Mouse (Mus musculus) A20 (cell line): ENCODE measurements around the gene Ptges.
A peak's percentile ranks its signal among the peaks of the same experiment; 100 is the strongest.

Experiments
- DNase-seq: peaks from one replicate; pipeline ENCODE4 v3.0.0-alpha.2; 2011; ENCODE audit warnings: low read depth, low spot score

Ptges gene

GRCm38 (mm10) chr2:30901646-30902160 lies 28.0 kb downstream of the Ptges start:
- no peak for DNase-seq

DNA sequence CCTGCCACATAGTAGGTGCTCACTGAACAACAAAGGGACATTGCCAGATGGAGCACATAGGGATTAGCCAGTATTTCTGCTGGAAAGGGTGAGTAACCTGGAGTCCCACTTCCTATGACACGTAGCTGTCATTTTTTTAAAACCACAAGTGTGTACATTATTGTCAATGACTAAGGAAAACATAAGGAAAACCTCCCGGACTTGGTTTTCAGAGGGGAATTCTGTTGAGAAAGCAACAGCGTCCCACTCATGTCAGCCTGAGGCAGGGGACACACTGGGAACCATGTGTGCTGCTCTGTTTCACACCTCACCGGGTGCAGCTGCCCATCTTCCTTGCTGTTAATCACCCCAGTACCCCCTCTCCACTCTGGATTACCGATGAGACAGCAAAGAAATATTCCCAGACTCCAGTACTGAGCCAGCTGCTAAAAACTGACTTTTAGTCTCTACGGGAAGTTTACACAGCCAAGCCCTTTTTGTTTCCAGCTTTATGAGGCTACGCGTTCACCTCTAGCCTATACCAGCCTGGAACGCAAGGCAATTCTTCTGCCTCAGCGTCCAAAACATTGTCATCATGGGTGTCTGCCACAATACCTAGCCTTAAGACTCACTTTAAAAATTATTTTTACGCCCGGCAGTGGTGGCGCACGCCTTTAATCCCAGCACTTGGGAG lies 30.1 kb downstream of the Ptges start:
- DNase-seq = no peak

DNA sequence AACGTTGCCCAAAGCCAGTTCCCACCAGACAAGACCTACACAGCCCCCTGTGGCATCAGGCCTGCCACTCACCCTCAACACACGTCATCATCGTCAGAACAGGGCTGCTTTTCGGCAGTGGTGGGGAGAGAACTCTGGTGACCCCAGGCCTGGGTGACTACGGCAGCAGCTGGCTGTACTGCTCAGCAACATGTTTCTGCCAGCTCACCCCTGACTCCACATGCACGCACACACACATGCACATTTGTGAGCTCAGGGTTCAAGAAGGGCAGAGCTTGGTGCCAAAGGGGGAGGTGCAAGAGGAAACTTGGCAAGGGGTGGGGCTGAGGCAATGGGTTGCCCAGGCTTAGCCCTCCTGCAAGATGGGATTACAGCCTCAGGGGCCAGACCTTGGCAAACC lies 32.4 kb downstream of the Ptges start:
- DNase-seq = no peak

DNA sequence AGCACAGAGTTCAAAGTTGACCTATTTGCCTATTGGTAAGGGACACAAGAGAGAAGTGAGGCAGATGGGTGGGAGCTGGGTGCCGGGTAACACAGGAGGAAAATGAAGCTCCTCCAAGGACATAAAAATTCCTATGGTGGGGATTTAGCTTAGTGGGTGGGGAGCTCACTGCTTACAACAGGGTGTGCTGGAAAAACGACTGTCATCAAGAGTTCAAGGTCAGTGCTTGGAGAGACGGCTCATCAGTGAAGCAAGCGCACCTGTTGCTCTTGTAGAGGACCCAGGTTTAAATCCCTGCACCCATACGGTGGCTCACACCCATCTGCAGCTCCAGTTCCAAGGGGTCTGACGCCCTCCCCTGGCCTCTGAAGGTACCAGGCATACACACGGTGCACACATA lies 35.7 kb downstream of the Ptges start:
- DNase-seq = no peak

DNA sequence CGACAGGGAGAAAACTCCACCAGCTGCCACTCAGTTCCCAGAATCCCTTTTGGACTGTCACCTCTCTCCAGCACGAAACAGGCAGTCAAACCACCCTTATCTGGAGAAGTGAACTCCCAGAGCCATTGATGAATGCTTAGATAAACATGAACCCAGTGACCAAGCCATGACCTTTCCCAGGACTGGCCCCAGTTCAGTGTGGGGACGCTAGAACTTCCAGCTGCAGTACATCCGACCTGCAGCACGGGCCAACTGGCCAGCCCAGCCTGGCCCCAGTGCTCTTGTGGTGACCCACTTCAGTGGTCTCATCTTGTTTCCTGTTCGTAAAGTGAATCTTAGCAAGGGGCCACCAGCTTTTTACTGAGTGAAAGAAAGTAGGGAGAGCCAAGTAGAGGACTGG lies 36.3 kb downstream of the Ptges start:
- DNase-seq = no peak

DNA sequence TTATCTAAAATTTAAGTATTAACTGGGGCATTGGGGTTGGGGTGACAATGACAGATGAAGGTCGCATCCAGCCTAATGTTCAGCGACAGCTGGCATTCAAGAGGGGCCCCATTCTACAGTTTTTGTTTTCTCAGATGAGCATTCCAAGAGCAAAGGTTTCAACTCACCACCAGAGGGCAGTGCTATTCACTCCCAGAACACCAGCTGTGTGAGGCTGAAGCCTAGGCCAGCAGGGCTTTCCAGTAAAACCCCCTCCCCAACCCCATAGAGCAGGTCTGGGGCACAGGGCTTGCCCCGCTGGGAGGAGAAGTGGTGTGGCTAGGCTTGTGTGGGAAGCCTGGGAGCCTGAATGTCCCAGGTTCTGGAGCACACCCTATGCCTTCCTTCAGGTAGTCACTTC lies 38.7 kb downstream of the Ptges start:
- peak; percentile 52 for DNase-seq

- no peak for DNase-seq
Measured at GRCm38 (mm10) chr2:30885453-30886163, 44.1 kb downstream of the Ptges start.

GRCm38 (mm10) chr2:30884852-30885373 lies 44.8 kb downstream of the Ptges start:
- no peak for DNase-seq

- no peak for DNase-seq
Measured at GRCm38 (mm10) chr2:30881215-30881614, 48.4 kb downstream of the Ptges start.

GRCm38 (mm10) chr2:30879481-30879880 lies 50.2 kb downstream of the Ptges start:
- DNase-seq = no peak

- DNase-seq = no peak
Measured at GRCm38 (mm10) chr2:30875621-30876432, 53.8 kb downstream of the Ptges start.

GRCm38 (mm10) chr2:30875096-30875495 lies 54.6 kb downstream of the Ptges start:
- no peak for DNase-seq

- no peak for DNase-seq
Measured at GRCm38 (mm10) chr2:30874445-30874844, 55.2 kb downstream of the Ptges start.

- no peak for DNase-seq
Measured at GRCm38 (mm10) chr2:30872669-30873068, 57.0 kb downstream of the Ptges start.

GRCm38 (mm10) chr2:30870863-30871262 lies 58.8 kb downstream of the Ptges start:
- DNase-seq = no peak

DNA sequence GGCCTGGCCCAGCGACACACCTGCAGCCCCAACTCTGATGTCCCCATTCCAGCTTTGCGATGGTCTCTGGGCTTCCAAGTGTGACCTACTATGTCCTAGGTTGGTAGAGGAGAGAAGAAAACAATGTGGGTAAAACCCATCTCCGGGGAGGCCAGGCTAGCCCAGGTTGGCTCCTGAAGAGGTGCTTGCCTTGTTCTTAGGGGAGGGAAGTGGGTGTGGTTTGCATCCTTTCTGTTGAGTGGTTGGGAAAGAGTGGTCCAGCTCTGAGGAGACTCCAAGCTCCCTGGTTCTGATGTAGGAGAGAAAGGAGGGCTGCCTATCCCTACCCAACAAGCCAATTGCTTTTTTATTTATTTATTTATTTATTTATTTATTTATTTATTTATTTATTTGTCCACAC lies 64.2 kb downstream of the Ptges start:
- DNase-seq = no peak

GRCm38 (mm10) chr2:30864968-30865381 lies 64.7 kb downstream of the Ptges start:
- no peak for DNase-seq

GRCm38 (mm10) chr2:30863574-30863973 lies 66.1 kb downstream of the Ptges start:
- DNase-seq = no peak

DNA sequence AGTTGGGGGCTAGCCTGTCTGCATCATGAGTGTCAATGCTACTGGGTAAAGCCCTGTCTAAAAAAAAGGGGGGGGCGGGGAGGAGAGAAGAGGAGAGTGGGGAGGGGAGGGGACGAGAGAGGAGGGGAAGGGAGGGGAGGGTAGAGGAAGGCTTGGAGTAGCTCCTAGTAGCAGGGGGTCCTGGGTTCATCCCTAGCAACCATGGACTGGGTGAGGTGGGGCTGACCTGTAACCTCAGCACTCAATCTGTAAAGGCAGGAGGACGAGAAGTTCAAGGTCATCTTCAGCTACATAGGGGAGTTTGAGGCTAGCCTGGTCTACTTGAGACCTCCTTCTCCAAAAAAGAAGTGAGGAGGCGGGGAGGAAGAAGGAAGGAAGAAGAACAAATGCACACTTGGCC lies 67.6 kb downstream of the Ptges start:
- no peak for DNase-seq

DNA sequence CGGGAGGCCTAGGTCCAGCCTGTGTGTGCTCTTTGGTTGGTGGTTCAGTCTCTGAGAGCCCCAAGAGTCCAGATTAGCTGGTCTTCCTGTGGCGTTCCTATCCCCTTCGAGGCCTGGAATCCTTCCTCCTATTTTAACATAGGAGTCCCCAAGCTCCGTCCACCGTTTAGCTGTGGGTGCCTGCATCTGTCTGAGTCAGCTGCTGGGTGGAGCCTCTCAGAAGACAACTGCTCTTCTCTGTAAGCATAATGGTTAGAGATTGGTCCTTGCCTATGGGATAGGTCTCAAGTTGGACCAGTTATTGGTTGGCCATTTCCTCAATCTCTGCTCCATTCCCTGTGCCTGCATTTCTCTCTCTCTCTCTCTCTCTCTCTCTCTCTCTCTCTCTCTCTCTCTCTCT lies 69.9 kb downstream of the Ptges start:
- no peak for DNase-seq

DNA sequence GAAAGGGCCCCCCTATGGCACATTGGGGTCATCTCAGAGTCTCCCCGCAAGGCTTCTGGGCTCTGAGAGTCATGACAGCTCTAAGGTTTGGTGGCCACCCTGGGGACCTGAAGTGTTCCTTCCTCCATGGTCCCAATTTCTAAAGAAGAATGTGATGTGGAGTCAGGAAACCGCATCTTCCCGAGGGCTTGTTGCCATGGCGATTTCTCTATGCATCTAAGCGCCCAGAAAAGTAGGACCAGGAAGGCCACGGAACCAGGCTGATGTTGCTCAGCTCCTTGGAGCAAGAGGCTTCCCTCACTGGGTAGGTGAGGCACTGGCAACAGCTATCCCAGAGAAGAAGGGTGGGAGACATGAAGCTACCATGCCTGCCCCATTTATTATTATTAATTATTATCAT lies 72.6 kb downstream of the Ptges start:
- DNase-seq = no peak

DNA sequence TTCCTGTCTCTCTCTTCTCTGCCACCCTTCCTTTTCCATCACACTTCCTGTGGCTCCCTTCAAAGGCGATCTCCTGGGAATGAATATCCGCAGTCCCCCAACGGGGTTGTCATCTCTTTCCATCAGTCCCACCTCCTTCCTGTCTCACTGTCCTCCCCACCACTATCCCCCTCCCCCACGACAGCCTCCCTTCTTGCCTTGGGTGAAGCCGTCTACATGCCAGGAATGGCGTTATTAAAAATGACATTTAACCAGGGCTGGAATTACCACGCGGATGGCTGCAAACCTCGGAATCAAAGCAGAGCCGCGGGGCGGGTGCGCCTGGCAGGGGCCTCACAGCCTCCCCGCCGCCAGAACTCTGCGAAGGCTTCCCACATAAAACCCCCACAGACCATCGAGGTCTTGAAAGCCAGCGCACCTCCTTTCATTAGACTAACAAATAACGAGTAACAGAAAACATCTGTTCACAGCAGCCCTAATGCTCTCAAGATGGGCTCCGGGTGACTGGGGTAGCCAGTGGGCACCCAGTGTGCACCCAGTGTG lies 76.8 kb downstream of the Ptges start:
- no peak for DNase-seq
